Mouse (Mus musculus): ENCODE measurements at regions not wholly inside any gene's neighbourhood (a gene's known extent, or its start where the extent isn't known, plus 50 kb on each side); places are given as distances from the start of the nearest gene placed in this dataset.

DNA sequence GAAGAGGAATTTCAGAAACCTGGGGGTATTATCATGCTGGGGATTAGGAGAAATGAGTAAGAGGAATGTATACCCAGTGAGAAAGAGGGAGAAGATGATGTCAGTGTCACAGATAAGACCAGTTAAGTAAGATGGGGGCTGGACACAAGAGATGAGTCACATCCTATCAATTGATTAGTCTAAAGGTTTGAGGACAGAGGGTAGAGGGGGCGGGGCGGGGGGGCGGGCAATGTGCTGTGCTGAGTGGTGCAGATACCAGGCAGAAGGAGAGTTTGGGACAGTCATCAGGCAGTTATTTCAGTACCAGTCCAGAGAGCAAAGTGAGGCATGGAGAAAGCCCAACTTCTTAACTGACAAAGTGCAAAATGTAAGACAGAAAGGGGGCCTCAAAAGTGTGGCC is 601.4 kb upstream of the Nr5a2 start:
- no peaks in the 10 kb centered on the region for H3K4me1 ChIP-seq (replicated peaks; ENCODE audit: control insufficient read depth, insufficient read depth, low read length)
- no peaks in the 10 kb centered on the region for H3K27me3 ChIP-seq (ENCODE audit: control insufficient read depth, insufficient read depth, low read length)
- DNase-seq (ENCODE audit: low spot score) (no peak), ATAC-seq (ENCODE audit: low FRiP score) (no peak)
- WGBS: 86% methylated on average over 3 of the region's 3 CpGs
- H3K36me3 ChIP-seq (ENCODE audit: control insufficient read depth, insufficient read depth, low read length): no peaks in the 10 kb centered on the region
- no peak overlapping the region for H3K27ac ChIP-seq (ENCODE audit: low read depth, low read length)
- no peak overlapping the region for H3K9ac ChIP-seq (ENCODE audit: low read depth, low read length)
- H3K4me3 ChIP-seq (ENCODE audit: low read depth, low read length): no peak overlapping the region
- no peaks in the 10 kb centered on the region for H3K9me3 ChIP-seq (ENCODE audit: control insufficient read depth, low read length)
- H3K4me2 ChIP-seq (replicated peaks; ENCODE audit: low read depth, low read length): no peak overlapping the region

DNA sequence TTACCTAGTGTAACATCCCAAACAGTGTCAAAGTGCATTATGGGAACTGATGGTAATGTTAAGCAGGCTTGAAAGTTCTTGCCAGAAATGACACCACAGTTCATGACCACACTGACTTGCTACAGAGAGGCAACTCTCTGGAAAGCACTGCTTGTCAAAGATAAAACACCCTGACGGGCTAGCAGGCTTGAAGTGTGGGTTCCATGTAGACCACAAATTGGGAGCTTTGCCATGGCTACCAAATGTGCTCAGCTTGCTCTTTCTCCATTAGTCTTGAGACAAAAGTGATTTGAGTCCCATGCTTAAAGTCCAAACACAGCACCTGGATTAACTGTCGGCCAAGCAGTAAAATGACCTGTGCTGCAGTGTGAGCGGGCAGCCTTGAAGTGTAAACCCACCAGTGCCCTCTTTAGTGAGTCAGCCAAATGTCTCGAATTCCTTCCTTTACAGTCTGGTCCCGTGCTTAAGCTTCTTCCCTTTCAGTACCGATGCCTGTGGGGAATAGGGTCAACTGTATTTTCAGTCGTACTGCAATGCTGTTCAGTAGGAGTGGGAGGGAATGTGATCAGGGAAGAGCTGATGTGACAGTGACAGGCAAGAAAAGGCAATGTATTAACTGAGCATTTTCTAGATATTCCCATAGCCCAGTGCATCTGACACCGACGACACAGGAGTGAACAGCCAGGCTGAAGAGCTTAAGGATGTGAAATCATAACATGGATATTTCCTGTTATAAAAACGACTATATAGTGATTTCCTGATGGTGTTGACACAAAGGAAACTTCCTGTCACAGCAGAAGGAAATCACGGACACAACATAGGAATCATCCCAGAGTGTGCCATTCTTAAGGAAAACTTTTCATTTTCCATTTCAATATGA is 600.4 kb upstream of the Nr5a2 start:
- H3K4me2 ChIP-seq (replicated peaks; ENCODE audit: low read depth, low read length): no peak overlapping the region
- H3K36me3 ChIP-seq (ENCODE audit: control insufficient read depth, insufficient read depth, low read length): no peaks in the 10 kb centered on the region
- 71% methylated on average over 11 of the region's 11 CpGs for WGBS
- no peak overlapping the region for H3K4me3 ChIP-seq (ENCODE audit: low read depth, low read length)
- no peak overlapping the region for H3K27ac ChIP-seq (ENCODE audit: low read depth, low read length)
- H3K9ac ChIP-seq (ENCODE audit: low read depth, low read length): no peak overlapping the region
- no peaks in the 10 kb centered on the region for H3K4me1 ChIP-seq (replicated peaks; ENCODE audit: control insufficient read depth, insufficient read depth, low read length)
- H3K9me3 ChIP-seq (ENCODE audit: control insufficient read depth, low read length): no peaks in the 10 kb centered on the region
- no peaks in the 10 kb centered on the region for H3K27me3 ChIP-seq (ENCODE audit: control insufficient read depth, insufficient read depth, low read length)
- no peak for DNase-seq (ENCODE audit: low spot score)
- no peak for ATAC-seq (ENCODE audit: low FRiP score)

DNA sequence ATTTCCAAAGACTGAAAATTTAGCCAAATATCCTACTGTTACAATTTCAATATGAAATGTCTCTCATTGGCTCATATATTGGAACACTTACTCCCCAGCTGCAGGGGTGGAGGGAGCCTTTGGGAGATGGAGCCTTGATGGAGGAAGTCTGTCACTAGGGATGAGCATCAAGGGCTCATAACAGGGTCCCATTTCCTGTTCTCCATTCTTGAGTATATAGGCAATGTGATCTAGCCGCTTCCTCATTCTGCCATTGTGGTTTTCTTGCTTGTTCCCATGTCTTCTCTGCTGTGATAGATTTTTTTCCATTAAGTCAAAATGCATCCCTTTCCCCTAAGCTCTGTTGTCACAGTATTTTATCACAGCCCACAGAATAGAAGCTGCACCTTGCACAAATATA is 589.4 kb upstream of the Nr5a2 start:
- H3K9ac ChIP-seq (ENCODE audit: low read depth, low read length): no peak overlapping the region
- H3K27me3 ChIP-seq (ENCODE audit: control insufficient read depth, insufficient read depth, low read length): no peaks in the 10 kb centered on the region
- 96% methylated on average over 1 of the region's 1 CpGs for WGBS
- H3K9me3 ChIP-seq (ENCODE audit: control insufficient read depth, low read length): no peaks in the 10 kb centered on the region
- H3K27ac ChIP-seq (ENCODE audit: low read depth, low read length): no peak overlapping the region
- no peak for ATAC-seq (ENCODE audit: low FRiP score)
- no peak overlapping the region for H3K4me2 ChIP-seq (replicated peaks; ENCODE audit: low read depth, low read length)
- no peaks in the 10 kb centered on the region for H3K36me3 ChIP-seq (ENCODE audit: control insufficient read depth, insufficient read depth, low read length)
- H3K4me1 ChIP-seq (replicated peaks; ENCODE audit: control insufficient read depth, insufficient read depth, low read length): no peaks in the 10 kb centered on the region
- H3K4me3 ChIP-seq (ENCODE audit: low read depth, low read length): no peak overlapping the region
- no peak for DNase-seq (ENCODE audit: low spot score)

DNA sequence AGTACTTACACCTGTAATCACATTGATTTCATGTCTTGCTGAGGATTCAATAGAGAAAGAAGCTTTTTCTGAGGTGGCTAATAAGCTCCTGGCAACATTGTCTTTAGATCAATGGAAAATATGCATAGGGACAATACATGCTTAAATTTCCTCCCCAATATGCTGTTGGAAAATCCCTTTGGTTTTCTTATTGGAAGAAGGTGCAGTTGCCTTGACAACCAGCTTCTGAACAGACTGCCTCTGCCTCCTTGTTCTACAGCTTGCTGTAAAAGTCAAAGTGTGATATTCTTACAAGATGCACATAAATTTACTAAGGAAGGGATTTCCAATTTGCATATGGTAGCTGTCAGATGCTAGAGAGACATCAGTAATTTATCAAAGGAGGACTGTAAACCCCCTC is 585.4 kb upstream of the Nr5a2 start:
- Histone ChIP-seq H3K9me3 (ENCODE audit: control insufficient read depth, low read length) (no peaks in the 10 kb centered on the region), H3K36me3 (ENCODE audit: control insufficient read depth, insufficient read depth, low read length) (no peaks in the 10 kb centered on the region), H3K27ac (ENCODE audit: low read depth, low read length) (no peak overlapping the region), H3K4me1 (replicated peaks; ENCODE audit: control insufficient read depth, insufficient read depth, low read length) (no peaks in the 10 kb centered on the region), H3K9ac (ENCODE audit: low read depth, low read length) (no peak overlapping the region), H3K4me2 (replicated peaks; ENCODE audit: low read depth, low read length) (no peak overlapping the region), H3K27me3 (ENCODE audit: control insufficient read depth, insufficient read depth, low read length) (no peaks in the 10 kb centered on the region), H3K4me3 (ENCODE audit: low read depth, low read length) (no peak overlapping the region)
- ATAC-seq (ENCODE audit: low FRiP score) (no peak), DNase-seq (ENCODE audit: low spot score) (no peak)

DNA sequence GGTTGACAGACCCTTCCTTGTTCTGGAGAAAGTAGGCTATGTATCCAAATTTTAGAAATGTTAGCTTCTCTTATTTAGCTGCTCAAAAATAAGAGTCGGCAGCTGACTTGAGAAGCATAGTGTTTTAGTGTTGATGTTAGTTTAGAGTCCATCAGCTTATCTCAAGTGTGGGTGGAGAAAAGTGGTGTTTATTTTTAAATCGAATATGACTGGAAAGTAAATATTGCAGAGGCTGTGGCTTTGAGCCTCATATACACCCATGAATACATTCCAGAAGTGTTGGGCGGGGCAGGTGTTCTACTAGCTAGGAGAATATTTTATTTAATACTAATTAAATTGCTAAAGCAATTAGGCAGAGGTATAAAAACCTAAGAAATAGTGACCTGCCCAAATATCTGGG is 583.6 kb upstream of the Nr5a2 start:
- no peak for DNase-seq (ENCODE audit: low spot score)
- no peaks in the 10 kb centered on the region for H3K9me3 ChIP-seq (ENCODE audit: control insufficient read depth, low read length)
- H3K4me2 ChIP-seq (replicated peaks; ENCODE audit: low read depth, low read length): no peak overlapping the region
- no peaks in the 10 kb centered on the region for H3K4me1 ChIP-seq (replicated peaks; ENCODE audit: control insufficient read depth, insufficient read depth, low read length)
- H3K27ac ChIP-seq (ENCODE audit: low read depth, low read length): no peak overlapping the region
- H3K36me3 ChIP-seq (ENCODE audit: control insufficient read depth, insufficient read depth, low read length): no peaks in the 10 kb centered on the region
- no peak overlapping the region for H3K4me3 ChIP-seq (ENCODE audit: low read depth, low read length)
- H3K9ac ChIP-seq (ENCODE audit: low read depth, low read length): no peak overlapping the region
- no peak for ATAC-seq (ENCODE audit: low FRiP score)
- WGBS: 88% methylated on average over 3 of the region's 3 CpGs
- no peaks in the 10 kb centered on the region for H3K27me3 ChIP-seq (ENCODE audit: control insufficient read depth, insufficient read depth, low read length)

DNA sequence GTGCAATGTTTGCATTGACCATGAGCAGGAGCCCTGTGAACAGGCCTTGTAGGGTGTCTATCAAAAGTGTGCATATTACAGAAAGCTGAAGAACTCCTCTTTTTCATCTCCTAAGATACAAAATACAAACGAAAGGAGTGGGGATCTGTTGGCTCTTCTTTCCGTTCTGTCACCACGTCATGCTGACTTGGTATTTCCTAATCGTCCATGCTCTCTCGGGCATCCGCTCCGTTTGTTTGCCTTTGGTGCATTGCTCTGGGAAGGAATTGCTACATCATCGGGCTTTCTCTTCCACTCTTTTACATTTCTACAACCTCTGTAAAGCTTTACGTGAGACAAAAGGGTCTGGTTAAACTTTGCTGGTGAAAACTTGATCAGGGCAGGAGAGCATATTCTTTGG is 581.2 kb upstream of the Nr5a2 start:
- ATAC-seq (ENCODE audit: low FRiP score): no peak
- 66% methylated on average over 9 of the region's 9 CpGs for WGBS
- H3K4me1 ChIP-seq (replicated peaks; ENCODE audit: control insufficient read depth, insufficient read depth, low read length): no peaks in the 10 kb centered on the region
- no peak overlapping the region for H3K4me2 ChIP-seq (replicated peaks; ENCODE audit: low read depth, low read length)
- no peaks in the 10 kb centered on the region for H3K27me3 ChIP-seq (ENCODE audit: control insufficient read depth, insufficient read depth, low read length)
- no peak for DNase-seq (ENCODE audit: low spot score)
- H3K9me3 ChIP-seq (ENCODE audit: control insufficient read depth, low read length): no peaks in the 10 kb centered on the region
- H3K36me3 ChIP-seq (ENCODE audit: control insufficient read depth, insufficient read depth, low read length): no peaks in the 10 kb centered on the region
- no peak overlapping the region for H3K9ac ChIP-seq (ENCODE audit: low read depth, low read length)
- H3K4me3 ChIP-seq (ENCODE audit: low read depth, low read length): no peak overlapping the region
- H3K27ac ChIP-seq (ENCODE audit: low read depth, low read length): no peak overlapping the region

DNA sequence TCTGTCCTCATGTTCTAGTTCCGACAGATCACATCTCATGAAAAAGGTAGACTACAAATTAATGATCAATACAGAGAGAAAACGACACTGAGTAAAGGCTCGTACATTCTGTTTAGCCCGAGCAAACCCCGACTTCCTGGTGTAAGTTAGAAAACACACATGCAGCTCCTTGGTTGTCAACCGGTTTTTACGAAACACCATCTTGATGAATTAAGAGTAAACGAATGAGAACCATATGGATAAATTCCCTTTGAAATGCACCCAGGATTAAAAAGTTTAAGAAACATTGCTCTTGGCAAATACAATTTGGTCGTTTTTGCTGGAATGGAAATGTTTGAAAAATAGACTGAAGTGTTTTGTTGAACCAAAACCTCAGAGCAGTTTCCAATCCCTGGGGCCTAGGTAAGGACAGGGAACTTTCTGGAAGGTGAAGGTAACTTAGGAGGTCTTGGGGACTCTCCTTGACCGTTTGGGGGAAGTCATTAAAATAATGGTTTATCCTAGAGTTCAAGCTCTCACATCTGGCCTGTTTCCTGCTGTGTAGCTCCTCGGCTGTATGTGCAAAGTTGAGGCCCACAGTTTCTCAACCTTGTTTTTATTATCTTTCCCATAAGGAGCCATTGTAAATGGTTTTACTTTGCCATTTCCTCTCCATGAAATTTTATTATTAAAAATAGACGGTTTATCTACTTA is 579.3 kb upstream of the Nr5a2 start:
- Histone ChIP-seq H3K36me3 (ENCODE audit: control insufficient read depth, insufficient read depth, low read length) (no peaks in the 10 kb centered on the region), H3K9me3 (ENCODE audit: control insufficient read depth, low read length) (no peaks in the 10 kb centered on the region), H3K4me2 (replicated peaks; ENCODE audit: low read depth, low read length) (no peak overlapping the region), H3K9ac (ENCODE audit: low read depth, low read length) (no peak overlapping the region), H3K27me3 (ENCODE audit: control insufficient read depth, insufficient read depth, low read length) (no peaks in the 10 kb centered on the region), H3K4me3 (ENCODE audit: low read depth, low read length) (no peak overlapping the region), H3K27ac (ENCODE audit: low read depth, low read length) (no peak overlapping the region), H3K4me1 (replicated peaks; ENCODE audit: control insufficient read depth, insufficient read depth, low read length) (no peaks in the 10 kb centered on the region)
- DNase-seq (ENCODE audit: low spot score) (no peak), ATAC-seq (ENCODE audit: low FRiP score) (no peak)
- WGBS: 79% methylated on average over 12 of the region's 12 CpGs

DNA sequence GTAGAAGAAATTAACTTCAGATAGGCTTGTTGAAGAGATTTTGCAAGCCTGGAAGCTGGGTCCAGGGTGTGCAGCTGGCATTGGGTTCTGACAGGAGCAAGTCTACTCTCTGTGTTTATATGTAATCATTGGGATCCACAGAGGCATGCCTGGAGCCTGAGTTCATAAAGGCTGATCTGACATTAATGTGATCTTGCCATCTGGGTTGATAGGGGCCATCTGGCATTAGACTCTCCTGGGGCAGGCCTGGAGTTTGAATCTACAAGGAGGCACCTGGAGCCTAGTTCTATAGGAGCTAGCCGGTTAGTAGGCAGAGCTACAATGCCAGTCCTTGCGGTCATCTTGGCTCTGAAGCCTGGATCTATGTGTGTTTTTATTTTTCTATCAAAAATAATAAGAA is 554.5 kb upstream of the Nr5a2 start:
- ATAC-seq (ENCODE audit: low FRiP score): no peak; the same call in 1 of the 2 replicates
- H3K9ac ChIP-seq (ENCODE audit: low read depth, low read length): no peak overlapping the region
- no peaks in the 10 kb centered on the region for H3K27me3 ChIP-seq (ENCODE audit: control insufficient read depth, insufficient read depth, low read length)
- H3K36me3 ChIP-seq (ENCODE audit: control insufficient read depth, insufficient read depth, low read length): no peaks in the 10 kb centered on the region
- H3K27ac ChIP-seq (ENCODE audit: low read depth, low read length): no peak overlapping the region
- H3K4me2 ChIP-seq (replicated peaks; ENCODE audit: low read depth, low read length): no peak overlapping the region
- no peak overlapping the region for H3K4me3 ChIP-seq (ENCODE audit: low read depth, low read length)
- no peaks in the 10 kb centered on the region for H3K4me1 ChIP-seq (replicated peaks; ENCODE audit: control insufficient read depth, insufficient read depth, low read length)
- no peaks in the 10 kb centered on the region for H3K9me3 ChIP-seq (ENCODE audit: control insufficient read depth, low read length)
- 85% methylated on average over 2 of the region's 2 CpGs for WGBS
- peak; percentile 11 for DNase-seq (ENCODE audit: low spot score)

All from hindbrain, embryonic 11.5 days (tissue).